Mouse (Mus musculus): ENCODE measurements around the gene Fam110a. TPM values are rescaled to one million over a fixed set of nuclear protein-coding genes. Genes with fewer than 3 reads are reported as not detected.
A peak's percentile ranks its signal among the peaks of the same experiment; 100 is the strongest.

Fam110a gene
- polyA plus RNA-seq, 2 experiments = 5.1 to 6.8 TPM

- DNase-seq (ENCODE audit: low read depth in 3 of 3, low spot score in 3 of 3) (peak; percentile 45 to 61 (median 53)), ATAC-seq (ENCODE audit: insufficient read depth) (0 out of 2 replicates have a peak, but pooled peaks have one; percentile 8)
- no peak overlapping the region for H3K4me3 ChIP-seq (ENCODE audit: insufficient read depth in 1 of 2, low read depth in 2 of 2, low read length in 2 of 2)
- H3K36me3 ChIP-seq (replicated peaks; ENCODE audit: control insufficient read depth, insufficient read depth, low read depth) = no peaks in the 10 kb centered on the region
- H3K9me3 ChIP-seq (ENCODE audit: control insufficient read depth, low read length) = no peaks in the 10 kb centered on the region
- H3K4me1 ChIP-seq (replicated peaks; ENCODE audit: control insufficient read depth in 2 of 2, insufficient read depth in 2 of 2, low read length in 1 of 2) = peaks cover 15 to 26% of the 10 kb centered on the region in 2 experiments
- peaks cover 3% of the 10 kb centered on the region; the same call in 1 of the 2 replicates for H3K27me3 ChIP-seq (ENCODE audit: control insufficient read depth, insufficient read depth, low read length)
- H3K27ac ChIP-seq = no peak overlapping the region
- TF ChIP-seq CTCF (IDR thresholded peaks at IDR 0.05; ENCODE audit: low read depth) = peak; percentile 92
- TF ChIP-seq EP300 (IDR thresholded peaks at IDR 0.05; ENCODE audit: low read depth) = no peak
- H3K4me2 ChIP-seq (ENCODE audit: low read depth) = peak overlapping the region; percentile 29; the same call in 1 of the 2 replicates
- 4% methylated on average over 22 of the region's 22 CpGs for WGBS (ENCODE audit: insufficient replicate concordance)
- H3K9ac ChIP-seq (replicated peaks) = no peak overlapping the region
These were observed 14.5 kb upstream of the Fam110a start for GRCm38 (mm10) chr2:151994350-151995122.

- no peaks in the 10 kb centered on the region for H3K9me3 ChIP-seq (ENCODE audit: control insufficient read depth, low read length)
- no peak overlapping the region for H3K4me3 ChIP-seq (ENCODE audit: insufficient read depth in 1 of 2, low read depth in 2 of 2, low read length in 2 of 2)
- no peak overlapping the region for H3K27ac ChIP-seq
- TF ChIP-seq EP300 (IDR thresholded peaks at IDR 0.05; ENCODE audit: low read depth) (no peak), CTCF (IDR thresholded peaks at IDR 0.05; ENCODE audit: low read depth) (no peak)
- WGBS (ENCODE audit: insufficient replicate concordance) = 35% methylated on average over 5 of the region's 5 CpGs
- H3K27me3 ChIP-seq (ENCODE audit: control insufficient read depth, insufficient read depth, low read length) = 0 out of 2 replicates have a peak, but pooled peaks cover 3% of the 10 kb centered on the region
- no peaks in the 10 kb centered on the region for H3K36me3 ChIP-seq (replicated peaks; ENCODE audit: control insufficient read depth, insufficient read depth, low read depth)
- no peak overlapping the region for H3K9ac ChIP-seq (replicated peaks)
- H3K4me2 ChIP-seq (ENCODE audit: low read depth) = no peak overlapping the region
- H3K4me1 ChIP-seq (replicated peaks; ENCODE audit: control insufficient read depth in 2 of 2, insufficient read depth in 2 of 2, low read length in 1 of 2) = peaks cover under 1 to 7% of the 10 kb centered on the region in 2 experiments; a peak in 2 of 4 replicates
- no peak for ATAC-seq (ENCODE audit: insufficient read depth)
- DNase-seq (ENCODE audit: low read depth in 3 of 3, low spot score in 3 of 3) = no peak
These were observed 11.4 kb upstream of the Fam110a start for GRCm38 (mm10) chr2:151991446-151991845.

GRCm38 (mm10) chr2:151990985-151991394 lies 11.0 kb upstream of the Fam110a start:
- no peak for TF ChIP-seq EP300 (IDR thresholded peaks at IDR 0.05; ENCODE audit: low read depth)
- no peak for TF ChIP-seq CTCF (IDR thresholded peaks at IDR 0.05; ENCODE audit: low read depth)
- Histone ChIP-seq H3K27me3 (ENCODE audit: control insufficient read depth, insufficient read depth, low read length) (0 out of 2 replicates have a peak, but pooled peaks cover 3% of the 10 kb centered on the region), H3K4me1 (replicated peaks; ENCODE audit: control insufficient read depth in 2 of 2, insufficient read depth in 2 of 2, low read length in 1 of 2) (peaks cover 0 to 4% of the 10 kb centered on the region in 2 experiments; a peak in 1 of 4 replicates), H3K9me3 (ENCODE audit: control insufficient read depth, low read length) (no peaks in the 10 kb centered on the region), H3K4me3 (ENCODE audit: insufficient read depth in 1 of 2, low read depth in 2 of 2, low read length in 2 of 2) (no peak overlapping the region), H3K36me3 (replicated peaks; ENCODE audit: control insufficient read depth, insufficient read depth, low read depth) (no peaks in the 10 kb centered on the region), H3K4me2 (ENCODE audit: low read depth) (no peak overlapping the region), H3K27ac (no peak overlapping the region), H3K9ac (replicated peaks) (no peak overlapping the region)
- no peak for ATAC-seq (ENCODE audit: insufficient read depth)
- DNase-seq (ENCODE audit: low read depth in 3 of 3, low spot score in 3 of 3) = no peak
- 34% methylated on average over 1 of the region's 1 CpGs for WGBS (ENCODE audit: insufficient replicate concordance)

- no peaks in the 10 kb centered on the region for H3K27me3 ChIP-seq (ENCODE audit: control insufficient read depth, insufficient read depth, low read length)
These were observed 9.0 kb upstream of the Fam110a start for GRCm38 (mm10) chr2:151988978-151989377.

GRCm38 (mm10) chr2:151986958-151987357 lies 6.9 kb upstream of the Fam110a start:
- WGBS (ENCODE audit: insufficient replicate concordance) = 34% methylated on average over 8 of the region's 8 CpGs
- Histone ChIP-seq H3K27ac (no peak overlapping the region), H3K4me1 (replicated peaks; ENCODE audit: control insufficient read depth in 2 of 2, insufficient read depth in 2 of 2, low read length in 1 of 2) (0 out of 4 replicates have a peak, but pooled peaks cover 0 to 2% of the 10 kb centered on the region in 2 experiments), H3K9me3 (ENCODE audit: control insufficient read depth, low read length) (no peaks in the 10 kb centered on the region), H3K4me3 (ENCODE audit: insufficient read depth in 1 of 2, low read depth in 2 of 2, low read length in 2 of 2) (no peak overlapping the region), H3K36me3 (replicated peaks; ENCODE audit: control insufficient read depth, insufficient read depth, low read depth) (no peaks in the 10 kb centered on the region), H3K9ac (replicated peaks) (no peak overlapping the region), H3K27me3 (ENCODE audit: control insufficient read depth, insufficient read depth, low read length) (no peaks in the 10 kb centered on the region), H3K4me2 (ENCODE audit: low read depth) (no peak overlapping the region)
- DNase-seq (ENCODE audit: low read depth in 3 of 3, low spot score in 3 of 3) (no peak), ATAC-seq (ENCODE audit: insufficient read depth) (no peak)
- TF ChIP-seq CTCF (IDR thresholded peaks at IDR 0.05; ENCODE audit: low read depth) = no peak
- no peak for TF ChIP-seq EP300 (IDR thresholded peaks at IDR 0.05; ENCODE audit: low read depth)

More at GRCm38 (mm10) chr2:151988978-151989377, 9.0 kb upstream of the Fam110a start:
- WGBS (ENCODE audit: insufficient replicate concordance) = 51% methylated on average over 2 of the region's 2 CpGs
- Histone ChIP-seq H3K36me3 (replicated peaks; ENCODE audit: control insufficient read depth, insufficient read depth, low read depth) (no peaks in the 10 kb centered on the region), H3K9me3 (ENCODE audit: control insufficient read depth, low read length) (no peaks in the 10 kb centered on the region), H3K4me3 (ENCODE audit: insufficient read depth in 1 of 2, low read depth in 2 of 2, low read length in 2 of 2) (no peak overlapping the region), H3K9ac (replicated peaks) (no peak overlapping the region), H3K4me2 (ENCODE audit: low read depth) (no peak overlapping the region), H3K4me1 (replicated peaks; ENCODE audit: control insufficient read depth in 2 of 2, insufficient read depth in 2 of 2, low read length in 1 of 2) (0 out of 4 replicates have a peak, but pooled peaks cover 0 to 2% of the 10 kb centered on the region in 2 experiments), H3K27ac (no peak overlapping the region)
- TF ChIP-seq CTCF (IDR thresholded peaks at IDR 0.05; ENCODE audit: low read depth) (no peak), EP300 (IDR thresholded peaks at IDR 0.05; ENCODE audit: low read depth) (no peak)
- ATAC-seq (ENCODE audit: insufficient read depth) (no peak), DNase-seq (ENCODE audit: low read depth in 3 of 3, low spot score in 3 of 3) (no peak)

Measured in liver, embryonic 14.5 days (tissue).